Mouse (Mus musculus) liver, embryonic 11.5 days (tissue): ENCODE measurements around the gene Slamf1. TPM values are rescaled to one million over a fixed set of nuclear protein-coding genes. Genes with fewer than 3 reads are reported as not detected.

Experiments
- polyA plus RNA-seq: library from polyadenylated mRNA; unstranded; fragments of >200 nt; fragmentation: Nextera tagmentation; extraction: Ambion mirVana; gene quantifications from 2 replicates; pipeline ENCODE4 v1.2.1, GENCODE M21; 2014

Gene Slamf1
- polyA plus RNA-seq, 1 experiment from 2014 or later, result 1.4 TPM

Other genes starting within 250 kb of the Slamf1 start
- not detected in 2 replicates for gene Itln1, start 231.8 kb upstream of the Slamf1 start, polyA plus RNA-seq
- gene Cd244a, start 207.9 kb upstream of the Slamf1 start, polyA plus RNA-seq, result 0.63 and 0.82 TPM in 2 replicates
- 0.12 and 0.30 TPM in 2 replicates for gene Ly9, start 159.7 kb upstream of the Slamf1 start, polyA plus RNA-seq
- gene Slamf7, start 114.1 kb upstream of the Slamf1 start, polyA plus RNA-seq, result not detected in 2 replicates
- gene Cd48, start 85.1 kb upstream of the Slamf1 start, polyA plus RNA-seq, result 4.5 and 4.9 TPM in 2 replicates
- 4.3 and 4.6 TPM in 2 replicates for gene Cd84, start 72.6 kb downstream of the Slamf1 start, polyA plus RNA-seq
- 0.08 TPM in 1 of 2 replicates, not detected in the other for gene Gm10521, start 128.5 kb downstream of the Slamf1 start, polyA plus RNA-seq
- gene Slamf6, start 150.4 kb downstream of the Slamf1 start, polyA plus RNA-seq, result 0.17 TPM in 1 of 2 replicates, not detected in the other